Mouse (Mus musculus) neural tube, embryonic 15.5 days (tissue): Measurements from ENCODE around the gene Zfp879. TPM values are rescaled to one million over a fixed set of nuclear protein-coding genes. Genes with fewer than 3 reads are reported as not detected.

Experiments
- ATAC-seq: fragments of 200-750 bp; cut with Nextera tagmentation; 2 replicates; pipeline ENCODE4 v1.8.0; 2017; ENCODE audit warnings: mild to moderate bottlenecking, moderate TSS enrichment, moderate library complexity; ENCODE audit not compliant: low FRiP score
- H3K27ac ChIP-seq: fragments of 300-500 bp; sonication (generic); replicated peaks from 2 replicates; pipeline ENCODE4 v1.5.1; 2015; ENCODE audit warnings: mild to moderate bottlenecking, inconsistent platforms
- H3K27me3 ChIP-seq: fragments of 300-500 bp; sonication (generic); replicated peaks from 2 replicates; pipeline ENCODE4 v1.6.1; 2015; ENCODE audit warnings: inconsistent platforms
- H3K36me3 ChIP-seq: fragments of 300-500 bp; sonication (generic); 2 replicates; pipeline ENCODE4 v1.6.1; 2015; ENCODE audit warnings: inconsistent platforms
- H3K4me1 ChIP-seq: fragments of 300-500 bp; sonication (generic); 2 replicates; pipeline ENCODE4 v1.6.1; 2015; ENCODE audit warnings: inconsistent platforms
- H3K4me2 ChIP-seq: fragments of 300-500 bp; sonication (generic); 2 replicates; pipeline ENCODE4 v1.6.1; 2015; ENCODE audit warnings: inconsistent platforms, mild to moderate bottlenecking, moderate library complexity
- H3K4me3 ChIP-seq: fragments of 300-500 bp; sonication (generic); replicated peaks from 2 replicates; pipeline ENCODE4 v1.5.1; 2015; ENCODE audit warnings: mild to moderate bottlenecking, inconsistent platforms
- H3K9ac ChIP-seq: fragments of 300-500 bp; sonication (generic); replicated peaks from 2 replicates; pipeline ENCODE4 v1.6.1; 2015; ENCODE audit warnings: mild to moderate bottlenecking, inconsistent platforms
- H3K9me3 ChIP-seq: fragments of 300-500 bp; sonication (generic); replicated peaks from 2 replicates; pipeline ENCODE4 v1.6.1; 2016; ENCODE audit warnings: inconsistent platforms
- WGBS: fragments of 180-500 bp; shearing (Covaris S2); methylation state at CpG from one replicate; pipeline ENCODE4 v1.1.7; 2015; ENCODE audit warnings: mixed read lengths; 5-methylcytosine and 5-hydroxymethylcytosine counted together
- polyA plus RNA-seq: library from polyadenylated mRNA; unstranded; fragments of >200 nt; fragmentation: Nextera tagmentation; extraction: Ambion mirVana; gene quantifications from 2 replicates; pipeline ENCODE4 v1.2.1, GENCODE M21; 2015

Gene Zfp879
- polyA plus RNA-seq, result 1.5 TPM in 2 replicates

DNA sequence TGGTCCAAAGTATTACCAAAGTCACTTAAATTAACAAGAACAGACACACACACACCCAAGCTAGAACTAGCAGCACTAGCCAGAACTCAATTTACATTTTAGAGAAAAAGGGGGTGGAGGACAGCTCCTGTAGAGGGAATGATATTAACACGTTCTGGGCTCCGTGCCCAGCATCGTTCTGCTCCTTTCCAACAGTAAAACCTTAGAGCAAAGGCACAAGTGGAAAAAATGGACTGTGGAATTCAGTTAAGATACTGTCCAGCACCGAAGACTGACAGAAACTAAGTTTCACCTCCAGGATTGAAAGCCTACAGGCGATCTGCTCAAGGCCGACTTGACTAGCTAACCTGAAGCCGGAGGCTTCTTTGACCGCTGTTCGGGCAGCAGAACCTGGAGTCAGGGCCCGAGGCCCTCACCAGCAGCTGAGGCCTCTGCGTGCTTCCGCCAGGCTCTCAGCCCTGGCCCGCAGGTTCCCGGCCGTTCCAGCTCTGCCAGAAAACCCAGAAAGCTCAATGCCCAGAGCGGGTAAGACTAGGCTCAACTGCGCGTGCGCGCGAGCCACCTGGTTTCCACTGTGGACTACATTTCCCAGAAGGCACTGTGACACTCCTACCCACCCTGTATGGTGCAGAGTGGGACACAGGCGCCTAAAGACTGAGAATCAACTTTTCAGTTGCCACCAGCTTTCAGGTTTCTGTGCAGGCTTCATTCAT lies at the start of gene Zfp879:
Zfp879 (minus strand) TSS at position 530 of the 713 bp plus-strand sequence.
- H3K4me1 ChIP-seq, result peaks cover 12% of the 10 kb centered on the region
- H3K9ac ChIP-seq, result peak within 1 kb of the TSS; percentile 59
- 0 out of 2 replicates have a peak, but pooled peaks cover 4% of the 10 kb centered on the region for H3K36me3 ChIP-seq
- peak within 1 kb of the TSS; percentile 82 for H3K27ac ChIP-seq
- peak within 1 kb of the TSS; percentile 73 for H3K4me2 ChIP-seq
- 20% methylated on average over 22 of the region's 22 CpGs for WGBS
- peak within 1 kb of the TSS; percentile 47 for H3K4me3 ChIP-seq
- no peaks in the 10 kb centered on the region for H3K9me3 ChIP-seq
- no peaks in the 10 kb centered on the region; the same call in 1 of the 2 replicates for H3K27me3 ChIP-seq
- peak; percentile 98 for ATAC-seq

DNA sequence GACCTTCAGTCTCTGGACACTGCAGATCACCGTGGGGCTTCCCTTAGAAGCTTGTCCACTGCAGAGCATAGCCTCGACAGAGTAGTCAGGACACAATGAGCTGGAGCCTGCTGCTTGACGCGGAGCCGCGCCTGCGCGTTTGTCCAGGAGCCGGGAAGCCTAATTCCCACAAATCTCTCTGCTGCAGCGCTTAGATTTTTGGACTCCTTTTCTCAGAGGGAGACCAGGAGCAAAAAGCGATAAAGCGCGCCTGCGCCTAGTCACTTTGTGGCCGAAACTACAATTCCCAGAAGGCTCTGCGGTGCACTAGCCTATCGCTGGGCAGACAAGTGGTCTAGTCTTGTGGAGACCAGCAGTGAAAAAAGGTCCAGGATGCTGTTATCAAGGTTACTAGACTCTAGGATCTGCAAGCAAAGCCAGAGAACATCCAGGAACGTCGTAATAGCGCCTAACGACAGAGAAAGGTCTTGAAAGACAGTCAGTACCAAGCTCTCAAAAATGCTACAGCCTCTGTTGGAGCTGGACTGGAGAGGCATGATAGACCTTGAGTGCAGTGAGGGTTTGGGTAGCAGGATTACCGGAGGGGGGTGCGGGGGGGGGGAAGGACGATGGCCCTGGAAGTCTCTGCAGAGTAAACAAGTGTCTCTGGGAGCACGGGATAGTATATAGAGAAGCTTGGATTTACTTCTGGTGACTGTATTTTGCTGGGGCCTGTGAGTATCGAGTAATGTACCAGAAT lies 46.2 kb upstream of the Zfp879 start, which contains the start of gene Zfp454:
Zfp454 (minus strand) TSS at position 262 of the 739 bp plus-strand sequence.
- Histone ChIP-seq H3K27me3 (no peaks in the 10 kb centered on the region), H3K4me3 (peak within 1 kb of the TSS; percentile 54), H3K4me2 (peak within 1 kb of the TSS; percentile 81), H3K27ac (peak within 1 kb of the TSS; percentile 82), H3K9ac (peak within 1 kb of the TSS; percentile 67), H3K9me3 (0 out of 2 replicates have a peak, but pooled peaks cover 5% of the 10 kb centered on the region), H3K36me3 (peaks cover 25% of the 10 kb centered on the region), H3K4me1 (peaks cover 18% of the 10 kb centered on the region)
- WGBS, result 6% methylated on average over 26 of the region's 26 CpGs
- peak; percentile 96 for ATAC-seq

- peak overlapping the region; percentile 81 for H3K4me2 ChIP-seq
Observed at GRCm38 (mm10) chr11:50886933-50887293, 45.6 kb upstream of the Zfp879 start.

DNA sequence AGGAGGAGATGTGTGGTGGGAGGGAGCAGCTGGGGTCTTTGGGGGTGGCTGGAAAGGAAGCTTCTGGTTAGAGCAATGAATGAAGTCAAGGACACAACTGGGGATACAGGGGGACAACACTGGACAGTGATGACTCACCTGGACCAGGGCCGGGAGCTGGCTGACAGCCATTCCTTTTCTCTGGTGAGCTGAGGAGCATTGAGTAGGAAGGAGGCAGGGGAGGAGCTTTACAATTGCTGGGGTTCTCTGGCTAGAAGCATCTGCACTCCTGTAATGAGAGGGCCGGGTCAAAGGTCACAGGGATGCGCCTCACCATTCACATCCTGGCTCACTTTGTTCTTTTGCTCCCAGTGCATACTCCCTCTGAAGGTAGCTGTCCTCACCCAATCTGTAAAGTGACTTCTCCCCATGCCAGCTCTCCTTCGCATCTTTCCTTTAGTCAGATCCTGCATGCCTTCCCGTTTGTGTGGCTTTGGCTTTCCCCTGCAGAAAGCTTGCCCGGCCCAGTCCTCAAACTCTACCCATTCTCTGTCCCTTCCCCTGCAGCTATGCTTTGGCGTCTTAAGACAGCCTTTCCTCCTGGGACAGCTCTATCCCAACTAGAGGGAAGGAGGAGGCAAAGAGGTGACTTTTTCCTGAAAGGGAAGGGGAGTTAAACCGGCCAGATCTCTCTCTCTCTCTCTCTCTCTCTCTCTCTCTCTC lies 45.0 kb upstream of the Zfp879 start:
- Histone ChIP-seq H3K9ac (peak overlapping the region; percentile 67), H3K9me3 (no peaks in the 10 kb centered on the region), H3K4me2 (peak overlapping the region; percentile 81), H3K27me3 (no peaks in the 10 kb centered on the region), H3K4me1 (peaks cover 18% of the 10 kb centered on the region), H3K36me3 (peaks cover 36% of the 10 kb centered on the region), H3K4me3 (peak overlapping the region; percentile 54), H3K27ac (no peak overlapping the region; the same call in 1 of the 2 replicates)
- WGBS, result 51% methylated on average over 8 of the region's 8 CpGs
- ATAC-seq, result no peak

More at GRCm38 (mm10) chr11:50886933-50887293, 45.6 kb upstream of the Zfp879 start:
- Histone ChIP-seq H3K4me1 (peaks cover 18% of the 10 kb centered on the region), H3K9me3 (0 out of 2 replicates have a peak, but pooled peaks cover under 1% of the 10 kb centered on the region), H3K36me3 (peaks cover 31% of the 10 kb centered on the region), H3K9ac (peak overlapping the region; percentile 67), H3K27me3 (no peaks in the 10 kb centered on the region), H3K27ac (peak overlapping the region; percentile 82), H3K4me3 (peak overlapping the region; percentile 54)
- peak; percentile 28 for ATAC-seq
- 20% methylated on average over 10 of the region's 10 CpGs for WGBS

GRCm38 (mm10) chr11:50883756-50884155 lies 42.4 kb upstream of the Zfp879 start:
- Histone ChIP-seq H3K27me3 (no peaks in the 10 kb centered on the region), H3K27ac (no peak overlapping the region), H3K36me3 (peaks cover 59% of the 10 kb centered on the region), H3K9ac (no peak overlapping the region), H3K4me1 (peaks cover 18% of the 10 kb centered on the region), H3K9me3 (no peaks in the 10 kb centered on the region), H3K4me2 (no peak overlapping the region), H3K4me3 (no peak overlapping the region)
- no peak for ATAC-seq
- WGBS, result 83% methylated on average over 3 of the region's 3 CpGs

- Histone ChIP-seq H3K4me3 (no peak overlapping the region), H3K36me3 (peaks cover 90% of the 10 kb centered on the region), H3K27ac (no peak overlapping the region), H3K9ac (no peak overlapping the region), H3K4me1 (no peaks in the 10 kb centered on the region), H3K9me3 (peaks cover 11% of the 10 kb centered on the region), H3K27me3 (no peaks in the 10 kb centered on the region), H3K4me2 (no peak overlapping the region)
- ATAC-seq, result no peak
- 93% methylated on average over 3 of the region's 3 CpGs for WGBS
Observed at GRCm38 (mm10) chr11:50878641-50879040, 37.3 kb upstream of the Zfp879 start.

DNA sequence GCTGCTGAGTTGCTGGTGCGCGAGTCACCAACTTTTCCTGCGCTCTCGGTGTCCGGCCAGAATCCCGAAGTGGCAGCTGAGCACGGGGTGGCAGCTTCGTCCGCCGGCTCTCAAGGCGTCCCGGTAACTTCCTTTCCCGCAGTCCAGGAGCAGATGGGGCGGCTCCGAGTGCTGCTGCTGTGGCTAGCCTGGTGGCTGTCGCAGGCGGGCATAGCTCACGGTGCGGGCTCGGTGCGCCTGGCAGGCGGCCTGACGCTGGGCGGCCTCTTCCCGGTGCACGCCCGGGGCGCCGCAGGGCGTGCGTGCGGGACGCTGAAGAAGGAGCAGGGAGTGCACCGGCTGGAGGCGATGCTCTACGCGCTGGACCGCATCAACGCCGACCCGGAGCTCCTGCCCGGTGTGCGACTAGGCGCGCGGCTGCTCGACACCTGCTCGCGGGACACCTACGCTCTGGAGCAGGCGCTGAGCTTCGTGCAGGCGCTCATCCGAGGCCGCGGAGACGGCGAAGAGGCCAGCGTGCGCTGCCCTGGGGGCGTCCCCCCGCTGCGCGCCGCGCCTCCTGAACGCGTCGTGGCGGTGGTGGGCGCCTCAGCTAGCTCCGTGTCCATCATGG lies 9.7 kb upstream of the Zfp879 start:
- ATAC-seq, result no peak
- H3K27me3 ChIP-seq, result peaks cover 64% of the 10 kb centered on the region

DNA sequence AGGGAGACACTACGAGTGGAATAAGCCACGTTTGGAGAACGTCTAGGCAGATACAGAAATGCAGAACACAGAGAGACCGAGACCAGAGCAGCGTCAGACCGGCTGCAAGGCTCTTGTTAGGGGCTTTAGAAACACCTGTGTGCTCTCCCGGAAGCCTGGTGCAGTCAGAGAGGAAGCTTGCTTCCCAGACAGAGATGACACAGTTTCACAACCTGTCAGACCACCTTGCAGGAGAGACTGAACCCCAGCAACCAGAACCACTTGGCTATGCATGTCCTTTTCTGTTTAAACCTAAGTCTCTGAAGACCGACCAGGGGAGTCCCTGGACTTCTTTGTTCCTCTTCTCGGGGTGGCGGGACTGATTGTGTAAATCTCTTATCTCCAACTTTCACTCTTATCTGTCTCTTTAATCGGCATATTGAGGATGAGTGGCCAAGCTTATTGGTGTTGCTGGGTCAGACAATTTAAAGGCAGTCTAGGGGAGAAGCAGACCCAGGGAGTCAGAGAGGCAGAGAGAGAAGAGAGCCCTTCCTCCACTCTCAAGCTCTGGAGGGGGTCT lies 8.9 kb upstream of the Zfp879 start, which contains the start of gene Grm6:
Grm6 (plus strand) TSS at position 509 of the 559 bp plus-strand sequence.
- ATAC-seq, result no peak
- 1% methylated on average over 11 of the region's 11 CpGs for WGBS

More for the DNA sequence above, 9.7 kb upstream of the Zfp879 start:
- Histone ChIP-seq H3K4me3 (peak overlapping the region; percentile 48), H3K9me3 (no peaks in the 10 kb centered on the region), H3K4me2 (peak overlapping the region; percentile 98), H3K9ac (peak overlapping the region; percentile 48), H3K4me1 (peaks cover 22% of the 10 kb centered on the region), H3K36me3 (no peaks in the 10 kb centered on the region), H3K27ac (no peak overlapping the region)
- WGBS, result under 1% methylated on average over 72 of the region's 72 CpGs

GRCm38 (mm10) chr11:50849310-50849709 lies 8.0 kb upstream of the Zfp879 start:
- H3K36me3 ChIP-seq, result no peaks in the 10 kb centered on the region
- ATAC-seq, result no peak
- no peak overlapping the region for H3K4me2 ChIP-seq
- no peaks in the 10 kb centered on the region for H3K9me3 ChIP-seq
- no peak overlapping the region for H3K9ac ChIP-seq
- peaks cover 22% of the 10 kb centered on the region for H3K4me1 ChIP-seq
- 10% methylated on average over 10 of the region's 10 CpGs for WGBS
- H3K4me3 ChIP-seq, result no peak overlapping the region
- peaks cover 64% of the 10 kb centered on the region for H3K27me3 ChIP-seq
- no peak overlapping the region for H3K27ac ChIP-seq

More for the DNA sequence above, 8.9 kb upstream of the Zfp879 start, which contains the start of gene Grm6:
- H3K9me3 ChIP-seq, result no peaks in the 10 kb centered on the region
- H3K36me3 ChIP-seq, result no peaks in the 10 kb centered on the region
- H3K4me1 ChIP-seq, result peaks cover 22% of the 10 kb centered on the region
- H3K4me3 ChIP-seq, result peak within 1 kb of the TSS; percentile 48
- peak within 1 kb of the TSS; percentile 48 for H3K9ac ChIP-seq
- H3K4me2 ChIP-seq, result peak within 1 kb of the TSS; percentile 98
- peaks cover 64% of the 10 kb centered on the region for H3K27me3 ChIP-seq
- H3K27ac ChIP-seq, result no peak within 1 kb of the TSS

DNA sequence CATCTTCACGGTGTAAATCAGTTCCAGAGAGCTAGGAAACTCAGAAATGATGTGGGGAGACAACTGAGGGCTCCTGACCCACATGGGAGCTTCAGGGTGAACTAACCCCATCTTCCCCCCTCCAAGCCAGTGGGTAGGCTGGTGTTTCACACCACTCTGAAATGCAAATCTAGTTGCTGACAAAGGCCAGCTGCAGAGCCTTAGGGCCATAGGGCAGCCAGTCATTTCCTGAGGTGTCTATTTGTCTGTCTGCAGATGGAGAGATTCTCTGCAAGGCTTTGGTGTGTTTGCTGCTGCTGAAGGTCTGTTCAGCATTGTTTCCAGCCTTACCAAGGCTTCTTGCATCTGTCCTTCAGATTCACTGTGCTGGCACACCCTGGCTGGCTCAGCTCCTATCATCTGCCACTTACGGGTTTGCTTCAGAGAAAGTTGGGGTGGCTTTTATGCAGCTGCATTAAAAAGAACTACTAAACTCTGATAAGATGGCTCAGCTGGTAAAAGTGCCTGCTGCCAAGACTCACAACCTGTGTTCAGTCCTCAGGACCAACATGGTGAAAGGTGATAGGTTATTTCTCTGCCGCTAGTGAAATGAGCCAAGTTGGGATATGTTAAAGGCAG lies 7.3 kb upstream of the Zfp879 start:
- H3K4me2 ChIP-seq, result no peak overlapping the region
- ATAC-seq, result no peak
- H3K36me3 ChIP-seq, result no peaks in the 10 kb centered on the region
- H3K27me3 ChIP-seq, result peaks cover 62% of the 10 kb centered on the region
- H3K9me3 ChIP-seq, result no peaks in the 10 kb centered on the region
- no peak overlapping the region for H3K4me3 ChIP-seq
- H3K27ac ChIP-seq, result no peak overlapping the region
- no peak overlapping the region for H3K9ac ChIP-seq
- WGBS, result 33% methylated on average over 3 of the region's 3 CpGs
- H3K4me1 ChIP-seq, result peaks cover 22% of the 10 kb centered on the region
